Mouse (Mus musculus) embryonic fibroblast, embryonic 13.5 days (primary cell): ENCODE measurements around the gene Phlpp1.

Experiments used
- CTCF ChIP-seq: IDR thresholded peaks from 2 replicates; pipeline ENCODE4 v1.5.1; 2011; ENCODE audit warnings: mild to moderate bottlenecking, control low read depth, low read length, moderate library complexity, borderline replicate concordance; ENCODE audit not compliant: insufficient read depth
- POLR2A ChIP-seq: IDR thresholded peaks from 2 replicates; pipeline ENCODE4 v1.6.1; 2011; ENCODE audit warnings: low read depth, mild to moderate bottlenecking, control low read depth, low read length, moderate library complexity

DNA sequence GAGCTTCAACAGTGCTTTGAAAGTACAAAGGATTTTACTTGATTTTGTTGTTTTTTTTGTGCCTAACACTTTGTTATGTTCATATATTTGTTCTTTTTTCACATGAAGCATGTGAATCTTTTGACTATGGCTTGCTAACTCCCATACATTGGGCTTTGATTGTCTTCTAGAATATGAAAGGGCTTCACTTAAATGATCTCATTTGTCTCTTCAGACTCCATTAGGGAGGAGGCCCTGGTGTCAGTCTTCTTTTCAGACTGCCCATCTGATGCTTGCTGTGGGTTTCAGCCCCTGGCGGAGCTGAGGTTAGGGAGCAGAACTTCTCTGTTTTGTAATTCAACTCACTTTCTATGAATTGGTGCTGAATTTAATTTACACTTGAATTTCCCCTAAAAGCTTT, 5.2 kb downstream of the Phlpp1 start:
- no peak for TF ChIP-seq CTCF
- TF ChIP-seq POLR2A = no peak
